Mouse (Mus musculus) forebrain, embryonic 11.5 days (tissue): Measurements from ENCODE around the gene Prr19. TPM values are rescaled to one million over a fixed set of nuclear protein-coding genes. Genes with fewer than 3 reads are reported as not detected.

ENCODE experiments used
- ATAC-seq: fragments of 200-750 bp; cut with Nextera tagmentation; replicated peaks from 2 replicates; pipeline ENCODE4 v1.8.0; 2017; ENCODE audit warnings: moderate TSS enrichment; ENCODE audit not compliant: low FRiP score
- DNase-seq: peaks from one replicate; pipeline ENCODE4 v3.0.0-alpha.2; 2017; ENCODE audit warnings: low spot score
- H3K27ac ChIP-seq: fragments of 300-500 bp; sonication (generic); 2 replicates; pipeline ENCODE4 v1.5.1; 2014; ENCODE audit warnings: low read depth, low read length
- H3K27me3 ChIP-seq: fragments of 300-500 bp; sonication (generic); 2 replicates; pipeline ENCODE4 v1.6.1; 2014; ENCODE audit warnings: mild to moderate bottlenecking, low read length, mixed read lengths; ENCODE audit not compliant: control insufficient read depth, insufficient read depth
- H3K36me3 ChIP-seq: fragments of 300-500 bp; sonication (generic); 2 replicates; pipeline ENCODE4 v1.6.1; 2014; ENCODE audit warnings: mild to moderate bottlenecking, low read length, moderate library complexity, mixed read lengths; ENCODE audit not compliant: control insufficient read depth, insufficient read depth
- H3K4me1 ChIP-seq: fragments of 300-500 bp; sonication (generic); replicated peaks from 2 replicates; pipeline ENCODE4 v1.6.1; 2014; ENCODE audit warnings: low read length, mixed read lengths; ENCODE audit not compliant: control insufficient read depth, insufficient read depth
- H3K4me2 ChIP-seq: fragments of 300-500 bp; sonication (generic); 2 replicates; pipeline ENCODE4 v1.6.1; 2014; ENCODE audit warnings: low read depth, mild to moderate bottlenecking, low read length, moderate library complexity, mixed read lengths; ENCODE audit not compliant: severe bottlenecking
- H3K4me3 ChIP-seq: fragments of 300-500 bp; sonication (generic); 2 replicates; pipeline ENCODE4 v1.5.1; 2014; ENCODE audit warnings: low read depth, low read length
- H3K9ac ChIP-seq: fragments of 300-500 bp; sonication (generic); 2 replicates; pipeline ENCODE4 v1.6.1; 2014; ENCODE audit warnings: low read length
- H3K9me3 ChIP-seq: fragments of 300-500 bp; sonication (generic); 2 replicates; pipeline ENCODE4 v1.6.1; 2016; ENCODE audit warnings: low read length, mixed read lengths; ENCODE audit not compliant: control insufficient read depth
- WGBS: fragments of 180-500 bp; shearing (Covaris S2); extraction: QIAGEN DNeasy Blood & Tissue Kit; methylation state at CpG from one replicate; pipeline ENCODE4 v1.1.7; 2014; 5-methylcytosine and 5-hydroxymethylcytosine counted together
- polyA plus RNA-seq: library from polyadenylated mRNA; unstranded; fragments of >200 nt; fragmentation: Nextera tagmentation; extraction: Ambion mirVana; gene quantifications from 2 replicates; pipeline ENCODE4 v1.2.1, GENCODE M21; 2014

The Prr19 gene
- polyA plus RNA-seq, 1 experiment from 2014 or later, result 1.1 TPM

DNA sequence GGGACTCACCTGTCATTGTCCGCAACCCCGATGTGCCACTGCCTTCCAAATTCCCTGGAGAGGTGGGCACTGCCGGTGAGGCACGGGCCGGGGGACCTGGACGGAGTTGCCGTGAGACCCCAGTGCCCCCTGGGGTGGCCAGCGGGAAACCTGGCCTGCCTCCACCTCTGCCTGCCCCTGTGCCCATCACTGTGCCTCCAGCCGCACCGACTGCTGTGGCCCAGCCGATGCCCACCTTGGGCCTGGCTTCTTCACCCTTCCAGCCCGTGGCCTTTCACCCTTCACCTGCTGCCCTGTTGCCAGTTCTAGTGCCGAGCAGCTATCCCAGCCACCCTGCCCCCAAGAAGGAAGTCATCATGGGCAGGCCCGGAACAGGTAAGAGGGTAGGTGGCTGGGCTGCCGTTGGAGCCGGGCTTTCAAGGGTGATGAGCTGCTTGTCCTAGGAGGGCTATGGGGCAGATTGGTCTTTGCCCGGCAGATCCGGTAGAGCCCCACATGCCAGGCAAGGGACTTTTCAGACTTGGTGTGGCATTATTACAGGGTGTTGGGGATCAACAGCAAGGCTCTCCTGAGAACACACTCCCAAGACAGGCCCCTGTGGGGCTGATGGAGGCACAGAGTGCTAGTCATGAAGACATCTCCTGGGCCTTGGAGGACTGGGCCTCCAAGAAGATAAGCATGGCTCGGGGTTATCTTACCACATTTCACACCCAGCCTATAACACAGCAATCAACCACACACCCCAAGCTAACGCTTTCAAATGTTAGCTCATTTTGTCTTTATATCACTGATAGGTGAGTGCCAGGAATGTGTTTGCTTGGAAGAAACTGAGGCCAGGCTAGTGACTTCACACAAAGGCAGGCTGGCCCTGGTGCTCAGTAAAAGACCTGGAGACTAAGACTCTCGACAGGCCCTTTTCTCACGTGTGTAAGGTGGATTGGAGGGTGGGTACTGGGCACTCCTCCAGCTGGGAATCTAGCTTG is 27.7 kb upstream of the Prr19 start:
- peak; percentile 53 for DNase-seq
- H3K4me1 ChIP-seq, result peaks cover 16% of the 10 kb centered on the region
- no peak for ATAC-seq

DNA sequence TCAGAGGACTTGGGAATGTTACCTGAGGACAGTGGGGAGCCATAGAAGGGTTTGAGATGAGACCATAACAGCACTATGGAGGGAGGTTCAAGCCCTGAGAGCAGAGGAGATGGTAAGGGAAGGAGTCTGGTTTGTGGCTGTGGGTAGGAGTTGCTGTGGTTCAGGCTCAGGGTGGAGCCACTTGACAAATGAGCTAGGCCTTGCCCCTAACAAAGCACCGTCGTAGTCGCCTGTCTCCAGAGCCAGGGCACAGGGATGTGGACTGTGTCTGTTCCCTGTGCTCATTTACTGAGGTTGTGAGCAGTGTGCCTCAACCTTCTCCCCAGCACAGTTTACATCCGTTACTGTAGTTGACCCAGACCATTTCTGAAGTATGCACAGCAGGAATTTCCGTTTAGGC is 26.6 kb upstream of the Prr19 start:
- Histone ChIP-seq H3K4me2 (no peak overlapping the region), H3K36me3 (no peaks in the 10 kb centered on the region; the same call in 1 of the 2 replicates), H3K27ac (no peak overlapping the region), H3K9me3 (no peaks in the 10 kb centered on the region), H3K4me1 (peaks cover 18% of the 10 kb centered on the region), H3K9ac (no peak overlapping the region; the same call in 1 of the 2 replicates), H3K4me3 (no peak overlapping the region), H3K27me3 (no peaks in the 10 kb centered on the region)
- ATAC-seq, result no peak
- WGBS, result 69% methylated on average over 5 of the region's 5 CpGs
- peak; percentile 44 for DNase-seq

More for the DNA sequence above, 27.7 kb upstream of the Prr19 start:
- no peak overlapping the region for H3K4me2 ChIP-seq
- 93% methylated on average over 22 of the region's 22 CpGs for WGBS
- H3K36me3 ChIP-seq, result no peaks in the 10 kb centered on the region; the same call in 1 of the 2 replicates
- H3K9ac ChIP-seq, result no peak overlapping the region; the same call in 1 of the 2 replicates
- no peak overlapping the region for H3K4me3 ChIP-seq
- no peaks in the 10 kb centered on the region for H3K27me3 ChIP-seq
- no peaks in the 10 kb centered on the region for H3K9me3 ChIP-seq
- no peak overlapping the region for H3K27ac ChIP-seq

DNA sequence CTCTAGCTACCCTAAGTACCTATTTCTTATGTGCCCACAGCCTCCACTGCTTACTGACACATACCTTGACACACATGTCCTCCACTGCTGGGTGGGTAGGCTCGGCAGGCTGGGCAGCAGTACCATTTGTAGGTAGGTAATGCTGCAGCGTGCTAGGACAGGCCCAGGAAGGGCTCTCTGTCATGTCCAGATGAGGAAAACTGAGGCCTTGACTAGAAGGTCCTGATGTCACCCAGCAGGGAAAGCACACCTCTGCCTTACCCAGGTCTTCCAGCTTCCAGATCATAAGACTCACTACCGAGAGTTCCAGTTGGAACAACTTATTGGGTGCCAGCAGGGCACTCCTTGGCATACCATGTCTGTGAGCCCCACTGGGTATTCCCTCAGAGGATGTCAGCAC is 26.2 kb upstream of the Prr19 start:
- no peak overlapping the region for H3K4me3 ChIP-seq
- H3K9me3 ChIP-seq, result no peaks in the 10 kb centered on the region
- DNase-seq (peak; percentile 27), ATAC-seq (no peak)
- H3K9ac ChIP-seq, result peak overlapping the region; percentile 3; the same call in 1 of the 2 replicates
- no peaks in the 10 kb centered on the region; the same call in 1 of the 2 replicates for H3K36me3 ChIP-seq
- no peak overlapping the region for H3K4me2 ChIP-seq
- no peak overlapping the region for H3K27ac ChIP-seq
- 89% methylated on average over 3 of the region's 3 CpGs for WGBS
- peaks cover 18% of the 10 kb centered on the region for H3K4me1 ChIP-seq
- H3K27me3 ChIP-seq, result no peaks in the 10 kb centered on the region

DNA sequence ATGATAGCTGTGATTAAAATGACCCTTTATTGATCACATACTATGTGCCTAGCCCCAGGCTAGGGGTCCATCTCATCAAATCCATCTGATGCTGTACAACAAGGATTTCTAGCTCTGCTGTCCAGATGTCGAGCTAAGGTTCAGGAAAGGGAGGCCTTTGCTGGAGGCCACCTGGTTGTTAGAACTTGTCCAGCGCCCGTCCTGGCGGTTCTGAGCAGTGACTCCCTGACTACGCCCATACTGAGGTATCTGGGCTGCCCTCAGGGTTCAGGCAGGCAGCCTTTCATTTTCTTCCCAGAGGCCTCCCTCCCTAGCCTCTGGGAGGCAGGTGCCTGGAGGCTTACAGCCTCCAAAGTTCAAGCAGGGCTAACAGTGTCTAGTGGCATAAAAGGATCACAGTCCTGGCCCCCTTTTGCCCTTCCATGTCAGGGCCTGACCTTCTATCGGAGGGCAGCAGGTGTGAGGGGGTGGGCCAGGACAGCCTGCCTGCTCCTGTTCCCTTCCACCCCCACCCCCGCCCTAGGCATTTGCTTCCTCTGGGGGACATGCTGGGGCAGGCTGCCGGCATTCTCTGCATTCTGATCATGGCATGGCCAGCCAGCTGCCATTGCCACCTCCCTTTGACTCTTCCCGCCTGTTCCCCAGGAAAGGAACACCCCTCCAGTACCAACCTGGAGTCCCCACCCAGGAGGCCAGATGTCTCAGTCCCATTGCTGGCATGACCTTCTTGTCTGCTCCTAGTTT is 25.5 kb upstream of the Prr19 start:
- Histone ChIP-seq H3K4me3 (no peak overlapping the region), H3K27ac (no peak overlapping the region), H3K36me3 (no peaks in the 10 kb centered on the region; the same call in 1 of the 2 replicates), H3K27me3 (no peaks in the 10 kb centered on the region), H3K9me3 (no peaks in the 10 kb centered on the region), H3K4me2 (no peak overlapping the region), H3K9ac (peak overlapping the region; percentile 16; the same call in 1 of the 2 replicates), H3K4me1 (peaks cover 25% of the 10 kb centered on the region)
- ATAC-seq (no peak), DNase-seq (peak; percentile 52)
- 65% methylated on average over 9 of the region's 9 CpGs for WGBS

DNA sequence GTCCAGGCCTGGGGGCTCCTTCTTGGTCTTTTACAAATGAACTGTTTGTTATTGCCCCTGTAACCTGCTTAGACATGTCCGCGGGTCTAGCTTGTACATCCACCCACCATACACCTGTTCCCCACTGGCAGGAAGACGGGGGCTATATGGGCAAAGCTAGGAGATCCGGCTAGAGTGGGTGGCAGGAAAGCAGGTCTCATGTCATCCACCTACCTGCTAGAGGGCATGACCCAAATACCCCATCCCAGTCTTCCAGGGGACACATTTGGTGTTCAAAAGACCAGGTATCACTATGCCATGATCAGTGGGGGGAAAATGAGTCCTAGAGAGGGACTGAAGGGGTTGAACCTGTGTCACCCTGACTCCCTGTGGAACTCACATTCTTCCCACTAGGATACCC is 23.8 kb upstream of the Prr19 start:
- 84% methylated on average over 4 of the region's 4 CpGs for WGBS

DNA sequence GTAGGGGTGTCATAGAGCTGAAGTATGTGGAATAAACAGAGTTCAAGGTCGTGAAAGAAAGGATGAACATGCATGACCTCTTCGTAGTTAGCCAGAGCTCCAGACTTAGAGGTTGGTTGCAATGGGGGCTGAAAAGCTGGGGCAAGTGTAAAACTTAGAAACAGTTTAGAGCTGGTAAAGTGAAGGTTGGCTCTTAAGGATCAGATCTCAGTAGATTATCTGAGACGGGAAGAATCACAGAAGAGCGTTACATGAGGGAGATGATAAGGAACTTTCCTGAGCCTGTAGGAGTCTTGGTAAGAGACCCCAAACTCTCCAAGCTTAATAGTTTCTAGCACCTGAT is 23.2 kb upstream of the Prr19 start:
- Histone ChIP-seq H3K9ac (peak overlapping the region; percentile 50), H3K27me3 (no peaks in the 10 kb centered on the region), H3K36me3 (no peaks in the 10 kb centered on the region), H3K27ac (peak overlapping the region; percentile 98), H3K4me3 (peak overlapping the region; percentile 57), H3K9me3 (no peaks in the 10 kb centered on the region), H3K4me1 (peaks cover 33% of the 10 kb centered on the region), H3K4me2 (peak overlapping the region; percentile 93)
- ATAC-seq (no peak), DNase-seq (no peak)
- WGBS, result 17% methylated on average over 4 of the region's 4 CpGs

More for the DNA sequence above, 23.8 kb upstream of the Prr19 start:
- Histone ChIP-seq H3K9ac (peak overlapping the region; percentile 50), H3K4me3 (0 out of 2 replicates have a peak overlapping the region, but pooled peaks have one; percentile 57), H3K27ac (peak overlapping the region; percentile 98; the same call in 1 of the 2 replicates), H3K4me2 (peak overlapping the region; percentile 93; the same call in 1 of the 2 replicates), H3K27me3 (no peaks in the 10 kb centered on the region), H3K9me3 (no peaks in the 10 kb centered on the region), H3K36me3 (no peaks in the 10 kb centered on the region), H3K4me1 (peaks cover 33% of the 10 kb centered on the region)
- DNase-seq (peak; percentile 42), ATAC-seq (no peak)

DNA sequence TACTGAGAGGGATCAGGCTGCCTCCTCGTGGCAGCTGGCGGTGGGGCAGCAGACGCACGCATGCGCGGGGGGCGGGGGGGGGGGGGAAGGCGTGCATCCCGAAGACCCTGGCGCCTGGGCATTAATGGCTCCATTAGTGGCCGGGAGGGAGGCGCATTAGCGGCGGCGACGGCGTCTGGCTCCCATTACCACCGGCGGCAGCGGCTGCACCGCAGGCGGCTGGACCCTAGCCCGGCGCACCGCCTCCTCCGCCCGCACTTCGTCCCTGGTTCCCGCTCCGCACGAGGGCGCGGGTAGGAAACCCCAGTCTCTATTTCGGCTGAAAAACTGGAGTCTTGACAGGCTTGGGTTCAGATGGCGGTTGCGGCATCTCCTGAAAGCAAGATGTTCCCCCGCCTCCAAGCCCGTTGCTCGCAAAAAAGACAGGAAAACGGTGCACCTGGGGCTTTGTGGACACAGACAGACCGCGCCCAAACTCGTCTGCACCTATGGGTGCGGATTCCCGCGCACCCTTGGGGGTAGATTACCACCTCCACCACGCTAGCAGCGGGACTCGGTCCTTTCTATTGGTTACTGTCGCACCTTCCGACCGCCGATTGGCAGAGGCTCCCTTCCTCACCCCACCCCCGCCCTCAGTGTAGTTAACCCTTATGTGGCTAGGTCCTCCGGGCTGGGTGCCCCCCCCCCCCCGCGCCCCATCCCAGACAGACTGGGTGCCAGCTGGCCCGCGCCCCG is 22.7 kb upstream of the Prr19 start:
- Histone ChIP-seq H3K4me2 (peak overlapping the region; percentile 93), H3K9ac (peak overlapping the region; percentile 86), H3K36me3 (no peaks in the 10 kb centered on the region), H3K4me3 (peak overlapping the region; percentile 57), H3K27ac (peak overlapping the region; percentile 98), H3K9me3 (no peaks in the 10 kb centered on the region), H3K4me1 (peaks cover 36% of the 10 kb centered on the region), H3K27me3 (no peaks in the 10 kb centered on the region)
- ATAC-seq (peak; percentile 65), DNase-seq (peak; percentile 93)
- WGBS, result under 1% methylated on average over 55 of the region's 60 CpGs
